Mouse (Mus musculus) fibroblast of lung, adult 2 months (primary cell): ENCODE measurements at regions not wholly inside any gene's neighbourhood (a gene's known extent, or its start where the extent isn't known, plus 50 kb on each side); places are given as distances from the start of the nearest gene placed in this dataset.
"Not testable (repeated sequence)": the region's sequence is repeated elsewhere in the genome, so short reads cannot be mapped to it uniquely, and the experiment has no call there.

ENCODE experiments used
- DNase-seq: peaks from one replicate; pipeline ENCODE4 v3.0.0-alpha.2; 2011; ENCODE audit warnings: low read depth

- no peak for DNase-seq
Observed at GRCm38 (mm10) chr13:4858341-4858740, 249.4 kb upstream of the Akr1e1 start.

- DNase-seq: not testable (repeated sequence)
Observed at GRCm38 (mm10) chr13:4839481-4839880, 230.5 kb upstream of the Akr1e1 start.

GRCm38 (mm10) chr13:4826756-4827155 is 217.8 kb upstream of the Akr1e1 start:
- peak; percentile 17 for DNase-seq

GRCm38 (mm10) chr13:4825749-4826148 is 216.8 kb upstream of the Akr1e1 start:
- not testable (repeated sequence) for DNase-seq

GRCm38 (mm10) chr13:4806876-4807275 is 197.9 kb upstream of the Akr1e1 start:
- no peak for DNase-seq

DNA sequence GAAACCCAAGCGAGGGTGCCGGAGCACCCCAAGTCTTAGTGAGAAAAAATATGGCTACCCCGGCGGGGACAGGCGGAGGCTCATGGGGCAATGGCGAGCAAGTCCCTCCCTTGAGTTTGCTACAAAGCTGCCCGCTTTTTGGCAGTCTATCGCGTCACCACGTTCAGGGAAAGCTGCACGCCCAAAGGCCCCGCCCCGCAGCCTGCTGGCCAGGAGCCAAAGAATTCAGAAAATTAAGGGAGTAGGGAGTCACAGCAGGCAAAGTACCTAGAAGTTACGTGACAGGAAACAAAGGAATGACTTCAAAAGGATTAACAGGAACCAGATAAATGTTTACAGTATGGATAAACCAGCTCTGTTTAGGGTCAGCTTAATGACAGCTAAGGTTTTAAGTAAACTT is 191.7 kb upstream of the Akr1e1 start:
- DNase-seq: no peak

DNA sequence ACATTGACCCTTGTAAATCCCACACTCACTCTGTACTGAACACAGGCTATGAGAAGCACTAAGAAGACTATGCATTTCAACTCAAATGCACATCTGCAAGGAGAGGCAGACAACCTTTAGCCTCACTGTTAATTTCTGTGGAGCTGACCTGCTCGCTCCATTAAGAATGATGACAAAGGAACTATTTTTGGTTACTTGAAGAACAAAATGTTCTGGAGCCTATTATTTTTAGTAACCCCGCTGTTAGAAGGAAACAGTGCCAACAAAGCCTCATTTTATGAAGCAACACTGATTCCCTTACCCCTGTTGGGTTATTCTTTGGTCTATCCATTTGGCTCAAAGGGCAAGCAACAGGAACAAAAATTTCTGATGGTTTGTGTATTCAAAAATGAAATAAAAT is 182.2 kb upstream of the Akr1e1 start:
- no peak for DNase-seq

DNA sequence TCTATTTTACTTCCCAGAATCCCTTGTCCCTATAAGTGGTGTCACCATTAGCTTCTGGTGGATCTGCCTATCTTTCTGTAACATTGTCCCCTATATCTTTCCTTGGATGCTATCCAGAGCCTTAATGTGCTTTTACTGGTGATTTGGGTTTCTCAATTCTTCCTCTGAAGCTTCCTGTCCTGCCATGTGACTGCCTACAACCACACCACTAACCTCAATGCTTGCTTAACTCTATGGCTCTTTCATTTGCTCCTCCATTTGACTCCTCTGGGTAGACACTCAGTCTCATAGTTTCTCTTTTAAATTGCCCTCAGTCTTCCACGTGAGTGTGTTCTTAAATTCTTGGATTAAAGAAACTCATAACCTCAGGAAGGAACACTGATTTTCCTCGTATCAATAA is 181.4 kb upstream of the Akr1e1 start:
- no peak for DNase-seq

DNA sequence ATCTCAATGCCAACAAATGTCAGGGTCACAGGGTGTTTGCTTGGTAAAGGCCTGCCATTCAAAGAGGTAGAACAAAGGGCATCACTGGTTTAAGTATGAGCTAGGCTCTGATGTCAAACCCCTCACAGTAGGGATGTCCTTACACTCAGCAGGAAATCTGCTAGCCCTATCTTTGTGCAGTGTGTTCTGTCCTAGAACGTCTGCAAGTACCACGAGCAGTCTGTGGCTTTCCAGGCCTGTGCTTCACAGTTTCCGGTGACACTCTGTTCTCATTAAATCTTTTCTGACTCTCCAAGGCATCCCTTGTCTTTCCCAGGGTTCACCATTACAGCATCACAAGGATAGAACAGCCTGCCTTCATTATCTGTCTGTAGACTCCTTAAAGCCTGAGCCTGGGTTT is 174.3 kb upstream of the Akr1e1 start:
- DNase-seq: no peak

DNA sequence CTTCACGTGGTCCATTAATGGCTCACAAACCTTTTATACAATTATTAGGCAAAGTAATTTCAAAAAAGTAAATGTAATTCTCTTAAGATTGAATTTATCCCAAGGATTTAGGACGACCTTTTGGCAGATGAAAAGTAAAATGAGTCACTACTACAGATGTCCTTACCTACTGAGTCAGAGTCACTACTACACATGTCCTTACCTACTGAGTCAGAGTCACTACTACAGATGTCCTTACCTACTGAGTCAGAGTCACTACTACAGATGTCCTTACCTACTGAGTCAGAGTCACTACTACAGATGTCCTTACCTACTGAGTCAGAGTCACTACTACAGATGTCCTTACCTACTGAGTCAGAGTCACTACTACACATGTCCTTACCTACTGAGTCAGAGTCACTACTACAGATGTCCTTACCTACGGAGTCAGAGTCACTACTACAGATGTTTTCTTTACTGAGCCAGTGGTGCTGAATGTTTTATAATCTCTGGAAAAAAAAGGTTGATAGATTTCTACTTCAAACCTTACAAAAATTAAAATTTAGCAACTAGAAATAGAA is 169.4 kb upstream of the Akr1e1 start:
- not testable (repeated sequence) for DNase-seq

DNA sequence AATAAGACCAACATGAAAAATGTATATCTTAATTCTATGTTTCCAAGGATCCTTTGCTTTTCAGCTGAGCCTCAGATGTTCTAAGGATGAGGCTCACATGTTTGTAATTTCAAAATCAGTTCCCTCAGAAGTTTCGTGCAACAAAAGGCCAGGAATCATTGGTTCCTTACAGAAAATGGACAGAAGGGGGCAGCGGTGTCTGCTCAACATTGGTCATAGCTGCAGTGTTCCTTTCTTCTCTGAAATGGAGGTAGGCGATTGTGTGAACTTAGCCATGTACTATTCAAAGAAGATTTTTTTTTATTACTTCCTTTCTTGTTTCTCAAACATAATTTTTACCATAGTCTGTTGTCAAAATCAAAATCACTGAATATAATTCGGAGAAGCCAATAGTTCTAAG is 167.9 kb upstream of the Akr1e1 start:
- DNase-seq: peak; percentile 46

DNA sequence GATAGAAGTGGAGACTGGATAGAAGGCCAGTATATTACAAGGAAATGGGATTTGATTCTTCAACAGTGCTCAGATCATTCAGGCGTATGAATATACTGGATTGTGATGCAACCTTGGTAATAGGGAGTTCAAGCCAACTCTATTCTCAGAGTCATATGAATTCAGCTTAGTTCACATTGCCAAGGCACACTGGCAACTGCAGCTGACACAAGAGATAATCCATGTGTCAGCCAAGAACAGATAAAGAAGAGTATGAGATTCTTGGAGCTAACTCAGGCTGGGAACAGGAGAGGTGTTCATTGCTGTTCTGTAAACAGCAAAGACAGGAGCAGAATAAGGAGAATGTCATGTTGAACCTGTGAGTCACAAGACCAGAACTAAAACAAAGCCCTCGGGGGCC is 163.3 kb upstream of the Akr1e1 start:
- no peak for DNase-seq

DNA sequence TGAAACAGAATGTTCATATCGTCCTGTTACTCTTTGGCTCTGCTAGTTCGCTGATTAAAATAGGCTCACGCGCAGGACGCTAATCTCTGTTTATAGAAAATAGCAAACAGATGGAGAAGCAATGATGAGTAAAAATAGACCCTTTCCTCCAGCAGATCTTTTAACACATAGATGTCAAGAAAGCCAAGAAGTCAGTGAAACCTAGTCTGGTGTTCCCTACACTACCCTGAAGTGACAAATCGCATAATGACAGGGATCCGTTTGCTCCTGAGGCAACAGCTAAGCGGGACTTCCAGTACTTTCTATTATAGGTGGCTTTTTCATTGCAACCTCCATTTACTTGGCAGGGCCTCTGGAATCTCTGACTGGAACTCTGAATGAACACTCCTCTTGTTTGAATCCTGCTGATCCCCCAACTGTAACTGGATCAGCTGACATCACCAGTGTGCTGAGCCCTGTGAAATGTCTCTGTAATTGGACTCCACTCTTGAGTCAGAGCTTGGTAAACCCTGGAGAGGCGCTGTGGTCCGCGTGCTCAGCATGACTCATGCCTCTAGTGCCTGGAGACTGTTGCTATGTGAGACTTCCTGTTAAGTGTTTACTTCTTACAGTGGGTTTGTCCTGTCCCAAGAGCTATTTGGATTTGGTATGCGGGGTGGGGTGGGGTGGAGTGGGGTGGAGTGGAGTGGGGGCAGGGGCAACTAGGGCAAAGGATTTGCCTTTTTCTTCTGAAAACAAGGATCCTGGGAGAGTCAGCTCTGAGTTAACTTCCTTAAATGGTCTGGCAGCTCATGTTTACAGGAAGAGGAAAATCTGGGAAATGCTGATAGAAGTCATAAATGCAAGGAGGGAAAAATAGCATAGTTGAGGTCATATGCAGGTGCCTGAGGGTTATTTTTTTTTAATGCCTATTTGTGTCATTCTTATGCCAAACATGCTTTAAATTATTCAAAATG is 162.4 kb upstream of the Akr1e1 start:
- peak; percentile 99 for DNase-seq

- no peak for DNase-seq
Observed at GRCm38 (mm10) chr13:4759965-4760364, 151.0 kb upstream of the Akr1e1 start.

GRCm38 (mm10) chr13:4756529-4756928 is 147.6 kb upstream of the Akr1e1 start:
- no peak for DNase-seq

GRCm38 (mm10) chr13:4742930-4743329 is 134.0 kb upstream of the Akr1e1 start:
- DNase-seq: no peak

GRCm38 (mm10) chr13:4716299-4716698 is 107.3 kb upstream of the Akr1e1 start:
- DNase-seq: not testable (repeated sequence)

DNA sequence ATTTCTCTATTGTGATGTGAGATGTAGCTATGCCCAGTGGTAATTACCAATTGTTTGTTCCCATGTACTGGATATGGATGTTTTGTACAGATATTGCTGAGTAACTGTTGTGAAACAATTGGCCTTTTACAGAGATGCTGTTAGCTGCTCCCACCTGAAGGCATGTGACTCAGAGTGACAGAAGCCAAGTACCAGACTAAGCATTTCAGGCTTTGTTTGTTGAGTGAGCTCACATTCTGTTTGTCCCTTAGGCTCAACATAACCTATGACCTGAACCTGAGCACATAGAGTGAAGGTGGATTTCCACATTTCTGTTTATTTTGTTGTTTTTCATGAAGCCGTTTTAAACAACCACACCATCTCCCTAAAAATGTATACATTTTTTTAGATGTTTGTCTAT is 105.8 kb upstream of the Akr1e1 start:
- no peak for DNase-seq

- DNase-seq: no peak
Observed at GRCm38 (mm10) chr13:4712698-4713097, 103.7 kb upstream of the Akr1e1 start.

DNA sequence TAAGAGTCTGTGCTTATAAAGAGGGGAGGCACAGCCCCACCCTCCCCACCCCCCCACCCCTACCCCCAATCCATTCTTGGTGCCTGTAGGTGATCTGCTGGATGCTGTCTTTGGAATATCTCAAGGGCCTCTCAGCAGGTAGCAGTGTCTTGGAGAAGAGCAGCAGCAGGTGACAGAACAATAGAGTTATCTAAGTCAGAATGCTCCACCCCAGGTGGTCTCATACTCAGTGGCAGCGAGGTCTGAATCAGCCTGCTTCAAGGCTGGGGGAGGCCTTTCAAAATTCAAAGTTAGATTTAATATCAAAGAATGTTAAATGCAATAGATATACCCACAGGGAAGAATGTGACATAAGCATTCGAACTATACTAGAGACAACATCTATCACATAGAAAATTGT is 90.6 kb upstream of the Akr1e1 start:
- DNase-seq: not testable (repeated sequence)

DNA sequence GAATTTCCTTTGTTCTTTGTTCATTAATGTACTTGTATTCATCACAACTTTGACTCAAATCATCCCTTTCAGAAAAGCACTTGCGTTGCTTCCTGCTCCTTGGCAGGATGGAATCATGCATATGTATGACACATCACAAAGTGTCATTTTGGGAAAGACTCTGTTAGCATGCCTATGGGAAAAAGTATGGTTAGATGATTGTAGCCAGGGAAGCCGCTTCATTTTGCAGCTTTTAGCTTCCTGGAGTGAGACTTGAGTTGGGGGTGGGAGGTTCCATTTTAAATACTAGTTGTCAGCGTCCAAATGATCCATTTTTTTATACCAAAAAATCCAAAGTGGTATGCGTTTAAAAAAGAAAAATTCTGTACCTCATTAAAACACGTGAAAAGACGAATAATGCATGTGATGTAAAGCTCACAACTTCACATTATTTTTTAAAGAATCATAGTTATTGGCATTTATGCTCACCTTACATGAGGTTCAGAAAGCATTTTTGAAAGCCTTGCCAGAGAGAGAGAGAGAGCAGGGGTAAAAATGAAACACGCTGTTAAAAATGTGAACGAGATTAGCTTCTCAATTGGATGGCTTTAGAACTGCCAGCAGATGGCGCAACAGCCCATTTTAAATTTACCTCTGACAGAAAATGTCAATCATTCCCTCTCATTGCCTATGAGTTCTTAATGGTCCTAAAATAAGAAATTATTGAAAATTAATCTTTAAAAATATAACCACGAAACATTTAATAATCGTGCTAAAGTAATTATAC is 57.6 kb upstream of the Akr1e1 start:
- DNase-seq: peak; percentile 25

DNA sequence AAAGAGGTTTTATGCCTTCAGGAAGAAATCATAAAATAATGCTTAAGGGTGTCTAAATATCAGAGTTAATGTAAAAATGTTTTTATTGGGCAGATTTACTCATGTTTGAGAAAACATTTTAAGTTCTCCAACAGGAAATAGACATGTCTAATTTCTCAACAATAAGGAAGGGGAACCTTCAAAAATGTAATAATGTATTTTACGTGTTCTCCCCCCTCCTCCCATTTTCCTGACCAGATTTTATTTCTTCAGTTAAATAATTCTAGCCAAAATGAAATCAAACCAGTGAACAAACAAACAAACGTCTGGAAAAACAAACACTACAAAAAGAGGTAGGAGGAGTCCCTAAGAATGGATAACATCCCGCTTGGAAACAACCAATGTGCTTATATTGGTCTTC is 54.4 kb upstream of the Akr1e1 start:
- DNase-seq: no peak
